Mouse (Mus musculus) myocyte (in vitro differentiated cells): ENCODE measurements at regions not wholly inside any gene's neighbourhood (a gene's known extent, or its start where the extent isn't known, plus 50 kb on each side); places are given as distances from the start of the nearest gene placed in this dataset.
A peak's percentile ranks its signal among the peaks of the same experiment; 100 is the strongest.

Source experiments
- H3K27me3 ChIP-seq: one replicate; pipeline ENCODE4 v1.6.1; 2011; ENCODE audit not compliant: control insufficient read depth, insufficient read depth, insufficient read length
- H3K36me3 ChIP-seq: one replicate; pipeline ENCODE4 v1.6.1; 2011; ENCODE audit not compliant: control insufficient read depth, insufficient read depth
- H3K4me2 ChIP-seq: one replicate; pipeline ENCODE4 v1.6.1; 2011; ENCODE audit warnings: low read depth, control low read depth
- H3K4me3 ChIP-seq: one replicate; pipeline ENCODE4 v1.5.1; 2011; ENCODE audit warnings: mild to moderate bottlenecking, control low read depth, moderate library complexity
- H3K79me2 ChIP-seq: one replicate; pipeline ENCODE4 v1.6.1; 2011; ENCODE audit not compliant: control insufficient read depth, insufficient read depth
- H3ac ChIP-seq: one replicate; pipeline ENCODE4 v1.6.1; 2011; ENCODE audit not compliant: control insufficient read depth, insufficient read length
- CEBPB ChIP-seq: IDR thresholded peaks from 2 replicates; pipeline ENCODE4 v1.6.1; 2011; ENCODE audit warnings: mild to moderate bottlenecking, moderate library complexity; ENCODE audit not compliant: poor library complexity, insufficient read depth, severe bottlenecking
- E2F4 ChIP-seq: IDR thresholded peaks from one replicate; pipeline ENCODE4 v1.6.1; 2011; ENCODE audit warnings: mild to moderate bottlenecking, control low read depth, moderate library complexity; ENCODE audit not compliant: insufficient read depth
- MAX ChIP-seq: IDR thresholded peaks from one replicate; pipeline ENCODE4 v1.6.1; 2011; ENCODE audit warnings: low read depth, mild to moderate bottlenecking, control low read depth
- MYOD1 ChIP-seq, 3 experiments: IDR thresholded peaks; one replicate each; pipeline ENCODE4 v1.6.1; 2011; ENCODE audit warnings: control low read depth in 2 of 3, low read depth in 2 of 3, mild to moderate bottlenecking in 2 of 3, moderate library complexity in 1 of 3; ENCODE audit not compliant: insufficient read length in 2 of 3, control insufficient read depth in 1 of 3
- MYOG ChIP-seq, 3 experiments: IDR thresholded peaks; one replicate each; pipeline ENCODE4 v1.6.1; 2011; ENCODE audit warnings: control low read depth in 2 of 3, low read depth in 2 of 3, mild to moderate bottlenecking in 2 of 3; ENCODE audit not compliant: insufficient read length in 2 of 3, control insufficient read depth in 1 of 3, insufficient read depth in 1 of 3
- POLR2A ChIP-seq: IDR thresholded peaks from one replicate; pipeline ENCODE4 v1.6.1; 2011; ENCODE audit warnings: low read depth, mild to moderate bottlenecking, control low read depth, moderate library complexity; ENCODE audit not compliant: insufficient read length
- POLR2AphosphoS2 ChIP-seq: IDR thresholded peaks from one replicate; pipeline ENCODE4 v1.6.1; 2011; ENCODE audit warnings: low read depth, control low read depth; ENCODE audit not compliant: insufficient read length
- REST ChIP-seq: IDR thresholded peaks from one replicate; pipeline ENCODE4 v1.6.1; 2011; ENCODE audit warnings: mild to moderate bottlenecking, control low read depth, moderate library complexity; ENCODE audit not compliant: insufficient read depth, insufficient read length
- SRF ChIP-seq: IDR thresholded peaks from one replicate; pipeline ENCODE4 v1.6.1; 2011; ENCODE audit warnings: low read depth; ENCODE audit not compliant: control insufficient read depth, insufficient read length
- TCF12 ChIP-seq: IDR thresholded peaks from one replicate; pipeline ENCODE4 v1.6.1; 2011; ENCODE audit warnings: mild to moderate bottlenecking, control low read depth; ENCODE audit not compliant: poor library complexity, insufficient read depth, severe bottlenecking
- TCF3 ChIP-seq: IDR thresholded peaks from one replicate; pipeline ENCODE4 v1.6.1; 2011; ENCODE audit warnings: low read depth, control low read depth; ENCODE audit not compliant: insufficient read length
- USF1 ChIP-seq: IDR thresholded peaks from one replicate; pipeline ENCODE4 v1.6.1; 2011; ENCODE audit warnings: low read depth, mild to moderate bottlenecking, control low read depth, moderate library complexity

DNA sequence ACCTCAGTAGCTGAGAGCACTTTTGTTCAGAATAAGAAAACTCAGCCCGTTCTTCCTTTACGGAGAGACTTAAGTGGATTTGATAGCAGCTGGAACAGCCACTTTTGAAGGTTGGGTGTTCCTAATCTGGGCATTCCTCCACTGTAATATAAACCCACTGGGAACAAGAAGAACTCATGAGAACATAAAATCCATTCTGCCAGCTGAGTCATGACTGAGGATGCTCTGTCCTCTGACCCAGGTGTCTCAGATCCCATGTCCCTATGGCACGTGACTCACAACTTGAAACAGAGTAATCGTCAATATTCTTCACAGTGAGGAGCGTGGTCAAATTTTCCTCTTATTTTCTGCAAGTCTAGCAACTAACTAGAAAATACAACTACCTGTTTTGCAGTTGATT, 240.3 kb downstream of the Tgfb2 start:
- Histone ChIP-seq H3K36me3 (no peaks in the 10 kb centered on the region), H3ac (no peak overlapping the region), H3K4me3 (no peak overlapping the region), H3K79me2 (no peaks in the 10 kb centered on the region), H3K4me2 (no peak overlapping the region), H3K27me3 (no peaks in the 10 kb centered on the region)
- TF ChIP-seq MAX (no peak), USF1 (peak; percentile 28)

DNA sequence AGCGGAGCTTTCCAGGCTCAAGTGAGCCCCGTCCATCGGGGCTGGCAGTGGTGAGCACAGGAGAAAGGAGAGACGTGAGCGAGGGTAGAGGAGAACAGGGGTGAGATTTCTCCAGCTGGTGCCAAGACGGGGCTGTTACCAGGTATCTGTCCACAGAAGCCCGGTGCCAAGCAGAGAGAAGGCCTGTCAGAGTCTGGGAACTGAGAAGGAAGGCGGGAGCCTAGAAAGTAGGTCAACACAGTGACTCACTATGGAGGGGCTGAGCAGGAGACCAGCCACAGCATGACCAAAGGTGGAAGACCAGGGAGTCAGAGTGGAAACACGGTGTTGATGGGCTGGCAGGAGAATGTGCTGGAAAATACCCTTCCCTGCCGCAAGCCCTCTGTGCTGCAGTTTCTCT, 245.0 kb downstream of the Tgfb2 start:
- no peak for TF ChIP-seq SRF
- no peak overlapping the region for H3K4me3 ChIP-seq
- no peaks in the 10 kb centered on the region for H3K36me3 ChIP-seq
- no peaks in the 10 kb centered on the region for H3K79me2 ChIP-seq
- H3K4me2 ChIP-seq, result no peak overlapping the region
- H3K27me3 ChIP-seq, result no peaks in the 10 kb centered on the region
- no peak overlapping the region for H3ac ChIP-seq

DNA sequence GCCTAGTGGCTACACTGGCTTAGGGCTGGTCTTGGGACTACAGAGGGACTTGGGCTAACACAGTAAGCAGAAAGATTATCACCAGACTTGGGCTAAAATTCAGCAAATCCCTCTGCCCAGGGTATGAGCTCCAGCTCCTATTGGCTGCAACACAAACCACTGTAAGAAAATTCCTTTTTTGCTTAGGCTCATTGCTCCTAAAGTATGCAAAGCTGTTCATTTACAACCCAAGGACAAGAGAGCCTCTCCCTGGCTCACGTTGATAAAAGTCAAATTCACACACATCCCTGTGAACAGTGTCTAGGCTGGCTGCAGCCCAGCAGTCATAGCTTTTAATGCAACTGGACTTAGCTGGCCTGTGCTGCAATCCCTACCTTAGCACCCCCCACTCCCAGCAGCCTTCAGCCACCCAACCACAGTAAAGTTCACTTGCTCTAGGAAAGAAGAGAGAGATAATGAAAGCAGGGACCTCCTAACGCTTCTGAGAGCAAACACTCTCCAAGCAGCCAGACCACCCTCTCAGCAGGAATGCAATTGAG, 247.6 kb downstream of the Tgfb2 start:
- no peaks in the 10 kb centered on the region for H3K27me3 ChIP-seq
- H3K79me2 ChIP-seq, result no peaks in the 10 kb centered on the region
- H3K36me3 ChIP-seq, result no peaks in the 10 kb centered on the region
- no peak overlapping the region for H3K4me2 ChIP-seq
- TF ChIP-seq E2F4, result no peak
- TF ChIP-seq MYOG (IDR thresholded peaks at IDR 0.05; ENCODE audit: control insufficient read depth in 1 of 3, insufficient read depth in 1 of 3, insufficient read length in 2 of 3, low read depth in 2 of 3), result no peak
- TF ChIP-seq MYOD1 (IDR thresholded peaks at IDR 0.05; ENCODE audit: control insufficient read depth in 1 of 3, insufficient read length in 2 of 3, low read depth in 2 of 3), result no peak
- no peak for TF ChIP-seq TCF12
- no peak for TF ChIP-seq REST
- TF ChIP-seq POLR2AphosphoS2, result no peak
- TF ChIP-seq USF1, result no peak
- TF ChIP-seq POLR2A, result no peak
- TF ChIP-seq MAX, result no peak
- TF ChIP-seq TCF3, result no peak
- H3ac ChIP-seq, result no peak overlapping the region
- no peak overlapping the region for H3K4me3 ChIP-seq

DNA sequence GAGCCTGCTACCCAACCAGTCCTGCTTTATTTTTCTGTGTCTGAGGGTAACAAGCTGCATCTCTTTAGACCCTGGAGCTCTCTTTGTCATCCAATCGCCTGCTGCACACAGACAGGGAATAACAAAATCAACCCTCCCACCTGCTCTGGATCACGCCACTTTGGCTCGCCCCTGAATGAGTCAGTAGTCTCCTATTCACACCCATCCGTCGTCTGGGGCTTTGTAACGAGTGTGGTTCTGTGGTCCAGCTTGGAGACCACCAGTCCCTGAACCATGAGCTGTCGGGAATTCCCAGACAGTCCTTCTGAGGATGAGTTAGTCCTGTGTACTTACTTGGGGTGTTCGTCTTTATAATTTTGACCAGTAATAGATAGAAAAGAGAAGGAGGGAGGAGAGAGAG, 248.7 kb downstream of the Tgfb2 start:
- no peak for TF ChIP-seq CEBPB
- no peak for TF ChIP-seq MAX
- peak in 2 of 3 experiments; percentile 25 to 79 for TF ChIP-seq MYOD1 (IDR thresholded peaks at IDR 0.05; ENCODE audit: control insufficient read depth in 1 of 3, insufficient read length in 2 of 3, low read depth in 2 of 3)
- TF ChIP-seq MYOG (IDR thresholded peaks at IDR 0.05; ENCODE audit: control insufficient read depth in 1 of 3, insufficient read depth in 1 of 3, insufficient read length in 2 of 3, low read depth in 2 of 3), result peak in 1 of 3 experiments; percentile 59
- Histone ChIP-seq H3K4me2 (no peak overlapping the region), H3K79me2 (no peaks in the 10 kb centered on the region), H3K4me3 (no peak overlapping the region), H3K27me3 (no peaks in the 10 kb centered on the region), H3ac (no peak overlapping the region), H3K36me3 (no peaks in the 10 kb centered on the region)

DNA sequence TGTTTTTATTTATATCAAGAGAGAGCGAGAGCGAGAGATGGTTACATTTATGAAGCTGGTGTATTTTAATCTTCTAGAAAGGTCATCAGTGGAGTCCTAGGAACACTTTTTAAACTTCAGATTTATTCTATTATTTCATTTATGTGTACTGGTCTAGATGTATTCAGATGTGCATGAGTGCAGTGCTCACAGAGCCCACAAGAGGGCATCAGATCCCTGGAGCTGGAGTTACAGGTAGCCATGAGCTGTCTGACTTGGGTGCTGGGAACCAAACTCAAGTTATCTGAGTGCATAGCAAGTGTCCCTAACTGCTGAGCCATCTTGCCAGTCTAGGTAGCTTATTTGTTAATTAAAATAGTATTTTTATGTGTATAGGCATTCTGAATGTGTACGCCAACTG, 249.7 kb downstream of the Tgfb2 start:
- Histone ChIP-seq H3ac (no peak overlapping the region), H3K79me2 (no peaks in the 10 kb centered on the region)

More for the DNA sequence above, 249.7 kb downstream of the Tgfb2 start:
- H3K4me2 ChIP-seq, result no peak overlapping the region
- TF ChIP-seq USF1, result no peak
- no peak for TF ChIP-seq MYOG (IDR thresholded peaks at IDR 0.05; ENCODE audit: control insufficient read depth in 1 of 3, insufficient read depth in 1 of 3, insufficient read length in 2 of 3, low read depth in 2 of 3)
- TF ChIP-seq E2F4, result no peak
- TF ChIP-seq POLR2A, result no peak
- TF ChIP-seq TCF3, result no peak
- no peak for TF ChIP-seq MAX
- no peak for TF ChIP-seq MYOD1 (IDR thresholded peaks at IDR 0.05; ENCODE audit: control insufficient read depth in 1 of 3, insufficient read length in 2 of 3, low read depth in 2 of 3)
- no peak for TF ChIP-seq REST
- no peak for TF ChIP-seq CEBPB
- TF ChIP-seq TCF12, result no peak
- no peak for TF ChIP-seq POLR2AphosphoS2
- no peak for TF ChIP-seq SRF
- H3K4me3 ChIP-seq, result no peak overlapping the region
- no peaks in the 10 kb centered on the region for H3K27me3 ChIP-seq
- no peaks in the 10 kb centered on the region for H3K36me3 ChIP-seq
